Mouse (Mus musculus) liver, postnatal 0 days (tissue): ENCODE results near the gene Prnd. TPM values are rescaled to one million over a fixed set of nuclear protein-coding genes. Genes with fewer than 3 reads are reported as not detected.
A peak's percentile ranks its signal among the peaks of the same experiment; 100 is the strongest.

Experiments
- ATAC-seq: fragments of 200-750 bp; cut with Nextera tagmentation; 2 replicates; pipeline ENCODE4 v1.8.0; 2017; ENCODE audit warnings: mild to moderate bottlenecking, moderate library complexity
- DNase-seq: peaks from one replicate; pipeline ENCODE4 v3.0.0-alpha.2; 2016
- H3K27ac ChIP-seq: fragments of 300-500 bp; sonication (generic); 2 replicates; pipeline ENCODE4 v1.5.1; 2014; ENCODE audit warnings: antibody characterized with exemption, moderate library complexity, mild to moderate bottlenecking, low read depth
- H3K27me3 ChIP-seq: fragments of 300-500 bp; sonication (generic); 2 replicates; pipeline ENCODE4 v1.6.1; 2014; ENCODE audit warnings: low read length, control low read depth, mixed read lengths; ENCODE audit not compliant: insufficient read depth
- H3K36me3 ChIP-seq: fragments of 300-500 bp; sonication (generic); replicated peaks from 2 replicates; pipeline ENCODE4 v1.6.1; 2014; ENCODE audit warnings: mild to moderate bottlenecking, control low read depth, low read length, moderate library complexity, mixed read lengths; ENCODE audit not compliant: insufficient read depth
- H3K4me1 ChIP-seq: fragments of 300-500 bp; sonication (generic); 2 replicates; pipeline ENCODE4 v1.6.1; 2014; ENCODE audit warnings: antibody characterized with exemption, mild to moderate bottlenecking, control low read depth; ENCODE audit not compliant: insufficient read depth
- H3K4me2 ChIP-seq: fragments of 300-500 bp; sonication (generic); 2 replicates; pipeline ENCODE4 v1.6.1; 2014; ENCODE audit warnings: low read depth, mild to moderate bottlenecking, low read length, moderate library complexity, mixed read lengths
- H3K4me3 ChIP-seq: fragments of 300-500 bp; sonication (generic); 2 replicates; pipeline ENCODE4 v1.5.1; 2014; ENCODE audit warnings: low read depth, low read length
- H3K9ac ChIP-seq: fragments of 300-500 bp; sonication (generic); replicated peaks from 2 replicates; pipeline ENCODE4 v1.6.1; 2014; ENCODE audit warnings: mild to moderate bottlenecking, moderate library complexity
- H3K9me3 ChIP-seq: fragments of 300-500 bp; sonication (generic); 2 replicates; pipeline ENCODE4 v1.6.1; 2016; ENCODE audit warnings: mild to moderate bottlenecking, control low read depth, low read length, mixed read lengths
- CTCF ChIP-seq: sonication (generic); IDR thresholded peaks from 2 replicates; pipeline ENCODE4 v1.5.1; 2016; ENCODE audit warnings: antibody characterized with exemption, low read depth
- EP300 ChIP-seq: IDR thresholded peaks from 2 replicates; pipeline ENCODE4 v1.6.1; 2016; ENCODE audit warnings: antibody characterized with exemption, low read depth, mild to moderate bottlenecking
- WGBS: fragments of 180-500 bp; shearing (Covaris S2); extraction: QIAGEN DNeasy Blood & Tissue Kit; methylation state at CpG from one replicate; pipeline ENCODE4 v1.1.7; 2014; ENCODE audit not compliant: insufficient replicate concordance; 5-methylcytosine and 5-hydroxymethylcytosine counted together
- polyA plus RNA-seq: library from polyadenylated mRNA; unstranded; fragments of >200 nt; fragmentation: Nextera tagmentation; extraction: Ambion mirVana; gene quantifications from 2 replicates; pipeline ENCODE4 v1.2.1, GENCODE M21; 2015

The Prnd gene
- polyA plus RNA-seq, 1 experiment from 2014 or later: 0.40 TPM

- no peak overlapping the region for H3K4me3 ChIP-seq
- H3K4me1 ChIP-seq: peaks cover 4% of the 10 kb centered on the region
- no peak overlapping the region for H3K27ac ChIP-seq
- TF ChIP-seq CTCF: no peak
- no peak for TF ChIP-seq EP300
- H3K27me3 ChIP-seq: peaks cover 2% of the 10 kb centered on the region; the same call in 1 of the 2 replicates
- H3K9ac ChIP-seq: no peak overlapping the region
- no peak for ATAC-seq
- WGBS: 55% methylated on average over 8 of the region's 8 CpGs
- no peak overlapping the region for H3K4me2 ChIP-seq
- H3K36me3 ChIP-seq: no peaks in the 10 kb centered on the region
- no peak for DNase-seq
- H3K9me3 ChIP-seq: no peaks in the 10 kb centered on the region
Measured at GRCm38 (mm10) chr2:131945225-131945624, 5.4 kb upstream of the Prnd start.

GRCm38 (mm10) chr2:131945765-131946164, 4.9 kb upstream of the Prnd start:
- Histone ChIP-seq H3K27ac (no peak overlapping the region), H3K4me1 (peaks cover 2% of the 10 kb centered on the region), H3K36me3 (no peaks in the 10 kb centered on the region), H3K4me3 (no peak overlapping the region), H3K27me3 (peaks cover 5% of the 10 kb centered on the region; the same call in 1 of the 2 replicates), H3K4me2 (no peak overlapping the region), H3K9ac (no peak overlapping the region), H3K9me3 (no peaks in the 10 kb centered on the region)
- TF ChIP-seq EP300 (no peak), CTCF (no peak)
- no peak for DNase-seq
- ATAC-seq: no peak
- 62% methylated on average over 6 of the region's 6 CpGs for WGBS

DNA sequence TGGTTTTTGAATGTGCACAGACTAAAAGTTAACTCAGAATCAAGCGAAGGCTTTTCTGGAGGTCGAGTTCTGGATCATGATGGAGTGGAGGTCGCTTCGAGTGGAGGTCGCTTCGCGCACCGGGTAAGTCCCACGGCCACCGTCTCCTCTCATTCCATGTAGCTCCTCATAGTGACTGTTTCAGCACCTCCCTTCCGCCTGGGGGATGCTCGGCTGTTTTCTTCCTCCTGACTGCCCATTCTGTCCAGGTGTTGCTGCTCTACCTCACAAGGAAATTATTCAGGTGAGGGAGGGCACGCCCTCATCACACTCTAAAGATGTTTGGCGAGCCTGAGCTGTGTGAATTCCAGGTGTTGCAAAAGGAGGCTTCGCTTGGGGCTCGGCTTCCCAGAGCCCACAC, 4.3 kb upstream of the Prnd start:
- TF ChIP-seq CTCF (no peak), EP300 (no peak)
- Histone ChIP-seq H3K9me3 (no peaks in the 10 kb centered on the region), H3K4me1 (no peaks in the 10 kb centered on the region), H3K27me3 (peaks cover 5% of the 10 kb centered on the region; the same call in 1 of the 2 replicates), H3K4me3 (no peak overlapping the region), H3K36me3 (no peaks in the 10 kb centered on the region), H3K4me2 (no peak overlapping the region), H3K9ac (no peak overlapping the region), H3K27ac (no peak overlapping the region)
- WGBS: 84% methylated on average over 16 of the region's 16 CpGs
- DNase-seq: no peak
- ATAC-seq: no peak

DNA sequence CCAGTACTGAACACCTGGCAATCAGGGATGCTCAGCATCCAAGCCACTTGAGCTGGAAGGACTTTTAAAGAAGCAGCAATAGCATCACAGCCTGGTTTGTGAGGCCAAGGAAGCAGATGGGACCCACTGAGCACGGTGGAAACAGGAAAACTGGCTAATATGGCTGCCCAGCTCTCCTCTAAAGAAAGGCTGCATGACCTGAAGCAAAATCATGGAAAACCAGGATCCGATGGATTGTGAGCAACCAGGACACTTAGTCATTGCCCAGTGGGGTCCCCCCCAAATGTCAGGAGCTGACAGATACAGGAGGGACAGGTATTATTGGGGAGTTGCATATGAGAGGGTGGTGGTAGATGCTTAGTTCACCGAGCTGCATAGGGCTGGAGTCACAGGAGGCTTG, 2.5 kb upstream of the Prnd start:
- DNase-seq (no peak), ATAC-seq (no peak)
- H3K9ac ChIP-seq: no peak overlapping the region
- TF ChIP-seq CTCF (no peak), EP300 (no peak)
- no peak overlapping the region for H3K4me3 ChIP-seq
- no peaks in the 10 kb centered on the region for H3K9me3 ChIP-seq
- H3K36me3 ChIP-seq: no peaks in the 10 kb centered on the region
- WGBS: 62% methylated on average over 3 of the region's 3 CpGs
- no peak overlapping the region for H3K4me2 ChIP-seq
- 0 out of 2 replicates have a peak, but pooled peaks cover 2% of the 10 kb centered on the region for H3K4me1 ChIP-seq
- peaks cover 9% of the 10 kb centered on the region for H3K27me3 ChIP-seq
- H3K27ac ChIP-seq: no peak overlapping the region

DNA sequence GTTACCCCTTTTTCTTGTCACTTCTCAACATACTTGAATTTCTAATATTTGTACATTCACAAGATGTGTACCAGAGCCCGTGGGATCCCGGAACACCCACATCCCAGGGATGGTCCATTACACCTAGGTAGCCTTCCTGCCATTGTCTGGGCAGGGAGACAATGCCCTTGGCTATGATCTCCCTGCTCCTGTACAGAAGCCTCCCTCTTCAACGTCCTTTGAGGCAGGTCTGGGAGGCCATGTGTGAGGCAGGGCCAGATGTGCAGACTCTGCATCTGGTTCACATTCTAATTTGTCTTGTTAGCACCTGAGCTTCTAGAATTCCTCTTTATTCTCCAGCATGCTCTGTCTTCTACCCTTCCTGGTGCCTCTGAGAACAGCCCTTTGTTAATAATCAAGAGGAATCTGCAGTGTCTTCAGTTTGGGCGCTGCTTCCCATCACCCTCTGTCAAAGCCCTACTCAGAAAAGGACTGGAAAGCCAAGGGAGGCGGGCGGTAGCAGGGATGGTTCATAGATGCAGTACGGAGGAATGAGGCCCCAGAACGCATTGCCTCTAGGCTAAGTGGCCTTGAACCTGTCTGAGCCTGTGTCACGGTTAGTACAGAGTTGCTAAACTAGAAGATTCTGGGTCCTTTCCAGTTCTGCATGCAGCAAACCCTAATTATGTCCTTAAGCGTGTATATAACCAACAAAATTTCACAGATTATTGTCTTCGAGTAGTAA, 1.6 kb upstream of the Prnd start:
- Histone ChIP-seq H3K27ac (no peak overlapping the region), H3K36me3 (no peaks in the 10 kb centered on the region), H3K27me3 (peaks cover 15% of the 10 kb centered on the region), H3K4me3 (no peak overlapping the region), H3K4me2 (no peak overlapping the region), H3K9ac (no peak overlapping the region), H3K4me1 (0 out of 2 replicates have a peak, but pooled peaks cover 2% of the 10 kb centered on the region), H3K9me3 (no peaks in the 10 kb centered on the region)
- no peak for DNase-seq
- no peak for ATAC-seq
- TF ChIP-seq CTCF (no peak), EP300 (no peak)
- WGBS: 72% methylated on average over 11 of the region's 11 CpGs

GRCm38 (mm10) chr2:131949767-131950597, 679 bp upstream of the Prnd start:
- TF ChIP-seq CTCF (peak; percentile 73), EP300 (no peak)
- H3K27me3 ChIP-seq: peaks cover 19% of the 10 kb centered on the region

More at GRCm38 (mm10) chr2:131949767-131950597, 679 bp upstream of the Prnd start:
- ATAC-seq (no peak), DNase-seq (no peak)
- H3K9ac ChIP-seq: no peak overlapping the region
- H3K36me3 ChIP-seq: no peaks in the 10 kb centered on the region
- no peak overlapping the region for H3K4me2 ChIP-seq
- no peak overlapping the region for H3K4me3 ChIP-seq
- H3K9me3 ChIP-seq: no peaks in the 10 kb centered on the region
- WGBS: 45% methylated on average over 9 of the region's 9 CpGs
- no peak overlapping the region for H3K27ac ChIP-seq
- peaks cover 3% of the 10 kb centered on the region; the same call in 1 of the 2 replicates for H3K4me1 ChIP-seq
